Mouse (Mus musculus) hindbrain, embryonic 13.5 days (tissue): Measurements from ENCODE around the gene Zfp933. TPM values are rescaled to one million over a fixed set of nuclear protein-coding genes. Genes with fewer than 3 reads are reported as not detected.
"Not testable (repeated sequence)": the region's sequence is repeated elsewhere in the genome, so short reads cannot be mapped to it uniquely, and the experiment has no call there.

Source experiments
- ATAC-seq: fragments of 200-750 bp; cut with Nextera tagmentation; 2 replicates; pipeline ENCODE4 v1.8.0; 2017; ENCODE audit warnings: moderate TSS enrichment; ENCODE audit not compliant: low FRiP score
- H3K27ac ChIP-seq: fragments of 300-500 bp; sonication (generic); 2 replicates; pipeline ENCODE4 v1.5.1; 2015; ENCODE audit warnings: inconsistent platforms, mild to moderate bottlenecking, moderate library complexity
- H3K27me3 ChIP-seq: fragments of 300-500 bp; sonication (generic); 2 replicates; pipeline ENCODE4 v1.6.1; 2015; ENCODE audit warnings: mild to moderate bottlenecking, inconsistent platforms
- H3K36me3 ChIP-seq: fragments of 300-500 bp; sonication (generic); 2 replicates; pipeline ENCODE4 v1.6.1; 2015; ENCODE audit warnings: mild to moderate bottlenecking, inconsistent platforms
- H3K4me1 ChIP-seq: fragments of 300-500 bp; sonication (generic); replicated peaks from 2 replicates; pipeline ENCODE4 v1.6.1; 2015; ENCODE audit warnings: inconsistent platforms
- H3K4me2 ChIP-seq: fragments of 300-500 bp; sonication (generic); 2 replicates; pipeline ENCODE4 v1.6.1; 2015; ENCODE audit warnings: inconsistent platforms, mild to moderate bottlenecking, moderate library complexity
- H3K4me3 ChIP-seq: fragments of 300-500 bp; sonication (generic); 2 replicates; pipeline ENCODE4 v1.5.1; 2015; ENCODE audit warnings: mild to moderate bottlenecking, inconsistent platforms
- H3K9ac ChIP-seq: fragments of 300-500 bp; sonication (generic); 2 replicates; pipeline ENCODE4 v1.6.1; 2015; ENCODE audit warnings: mild to moderate bottlenecking, inconsistent platforms
- H3K9me3 ChIP-seq: fragments of 300-500 bp; sonication (generic); 2 replicates; pipeline ENCODE4 v1.6.1; 2016; ENCODE audit warnings: inconsistent platforms
- polyA plus RNA-seq: library from polyadenylated mRNA; unstranded; fragments of >200 nt; fragmentation: Nextera tagmentation; extraction: Ambion mirVana; gene quantifications from 2 replicates; pipeline ENCODE4 v1.2.1, GENCODE M21; 2015

Gene Zfp933
- polyA plus RNA-seq, 1 experiment from 2014 or later: 6.8 TPM

GRCm38 (mm10) chr4:147791729-147792128, 56.4 kb downstream of the Zfp933 start:
- not testable (repeated sequence) for H3K4me3 ChIP-seq, H3K27ac ChIP-seq, H3K36me3 ChIP-seq, H3K9ac ChIP-seq, H3K4me1 ChIP-seq, ATAC-seq, H3K4me2 ChIP-seq, H3K27me3 ChIP-seq
- peaks cover 17% of the 10 kb centered on the region for H3K9me3 ChIP-seq

Other genes starting within 250 kb of the Zfp933 start
- gene Zfp979, start 205.9 kb downstream of the Zfp933 start, polyA plus RNA-seq: 1.6 and 2.2 TPM in 2 replicates
- not detected in 2 replicates for gene Zfp534, start 145.8 kb downstream of the Zfp933 start, polyA plus RNA-seq
- 4.1 and 4.8 TPM in 2 replicates for gene Zfp984, start 38.6 kb downstream of the Zfp933 start, polyA plus RNA-seq
- 43.3 and 46.5 TPM in 2 replicates for gene Miip, start 20.4 kb upstream of the Zfp933 start, polyA plus RNA-seq
- gene Fv1, start 20.6 kb upstream of the Zfp933 start, polyA plus RNA-seq: 10.9 and 12.0 TPM in 2 replicates
- gene Mfn2, start 56.3 kb upstream of the Zfp933 start, polyA plus RNA-seq: 82.6 and 86.9 TPM in 2 replicates
- 26.6 and 28.1 TPM in 2 replicates for gene Plod1, start 88.4 kb upstream of the Zfp933 start, polyA plus RNA-seq
- 12.6 and 13.0 TPM in 2 replicates for gene 2510039O18Rik, start 92.5 kb upstream of the Zfp933 start, polyA plus RNA-seq
- 0.30 TPM in 1 of 2 replicates, not detected in the other for gene Nppb, start 137.4 kb upstream of the Zfp933 start, polyA plus RNA-seq
- 3.9 and 5.2 TPM in 2 replicates for gene Nppa, start 152.4 kb upstream of the Zfp933 start, polyA plus RNA-seq
- gene Clcn6, start 190.5 kb upstream of the Zfp933 start, polyA plus RNA-seq: 30.7 and 32.8 TPM in 2 replicates
- 22.1 and 22.3 TPM in 2 replicates for gene Mthfr, start 190.7 kb upstream of the Zfp933 start, polyA plus RNA-seq
- gene Agtrap, start 239.7 kb upstream of the Zfp933 start, polyA plus RNA-seq: 7.6 and 8.4 TPM in 2 replicates